Mouse (Mus musculus): ENCODE results near the gene Akap13. TPM values are rescaled to one million over a fixed set of nuclear protein-coding genes. Genes with fewer than 3 reads are reported as not detected.

Gene Akap13
- polyA plus RNA-seq, 1 experiment from 2014 or later = 32.1 TPM

GRCm38 (mm10) chr7:75415882-75416585 lies 39.3 kb upstream of the Akap13 start:
- H3K9ac ChIP-seq (ENCODE audit: low read depth, low read length) = no peak overlapping the region
- WGBS = 80% methylated on average over 7 of the region's 7 CpGs
- no peaks in the 10 kb centered on the region for H3K27me3 ChIP-seq (ENCODE audit: control insufficient read depth, insufficient read depth, low read length)
- no peak for ATAC-seq (ENCODE audit: low FRiP score)
- no peak overlapping the region for H3K4me3 ChIP-seq (ENCODE audit: low read depth, low read length)
- no peaks in the 10 kb centered on the region for H3K36me3 ChIP-seq (ENCODE audit: control insufficient read depth, insufficient read depth, low read length)
- no peaks in the 10 kb centered on the region for H3K9me3 ChIP-seq (ENCODE audit: control insufficient read depth, low read length)
- no peak for DNase-seq (ENCODE audit: low spot score)
- no peak overlapping the region for H3K4me2 ChIP-seq (replicated peaks; ENCODE audit: low read depth, low read length)
- no peak overlapping the region for H3K27ac ChIP-seq (ENCODE audit: low read depth, low read length)
- no peaks in the 10 kb centered on the region for H3K4me1 ChIP-seq (replicated peaks; ENCODE audit: control insufficient read depth, insufficient read depth, low read length)

GRCm38 (mm10) chr7:75420927-75421326 lies 34.4 kb upstream of the Akap13 start:
- WGBS = 80% methylated on average over 2 of the region's 2 CpGs
- DNase-seq (ENCODE audit: low spot score) = no peak

GRCm38 (mm10) chr7:75424121-75424520 lies 31.2 kb upstream of the Akap13 start:
- ATAC-seq (ENCODE audit: low FRiP score) (no peak), DNase-seq (ENCODE audit: low spot score) (no peak)
- 63% methylated on average over 7 of the region's 7 CpGs for WGBS

More at GRCm38 (mm10) chr7:75420927-75421326, 34.4 kb upstream of the Akap13 start:
- Histone ChIP-seq H3K9ac (ENCODE audit: low read depth, low read length) (no peak overlapping the region), H3K27me3 (ENCODE audit: control insufficient read depth, insufficient read depth, low read length) (no peaks in the 10 kb centered on the region), H3K4me2 (replicated peaks; ENCODE audit: low read depth, low read length) (no peak overlapping the region), H3K36me3 (ENCODE audit: control insufficient read depth, insufficient read depth, low read length) (no peaks in the 10 kb centered on the region), H3K27ac (ENCODE audit: low read depth, low read length) (no peak overlapping the region), H3K4me1 (replicated peaks; ENCODE audit: control insufficient read depth, insufficient read depth, low read length) (no peaks in the 10 kb centered on the region), H3K9me3 (ENCODE audit: control insufficient read depth, low read length) (no peaks in the 10 kb centered on the region), H3K4me3 (ENCODE audit: low read depth, low read length) (no peak overlapping the region)
- ATAC-seq (ENCODE audit: low FRiP score) = no peak

GRCm38 (mm10) chr7:75427322-75427721 lies 28.0 kb upstream of the Akap13 start:
- H3K9me3 ChIP-seq (ENCODE audit: control insufficient read depth, low read length) = no peaks in the 10 kb centered on the region
- no peak overlapping the region for H3K4me3 ChIP-seq (ENCODE audit: low read depth, low read length)
- H3K27ac ChIP-seq (ENCODE audit: low read depth, low read length) = no peak overlapping the region
- H3K4me2 ChIP-seq (replicated peaks; ENCODE audit: low read depth, low read length) = no peak overlapping the region
- H3K4me1 ChIP-seq (replicated peaks; ENCODE audit: control insufficient read depth, insufficient read depth, low read length) = no peaks in the 10 kb centered on the region
- H3K36me3 ChIP-seq (ENCODE audit: control insufficient read depth, insufficient read depth, low read length) = no peaks in the 10 kb centered on the region
- DNase-seq (ENCODE audit: low spot score) (no peak), ATAC-seq (ENCODE audit: low FRiP score) (no peak)
- no peak overlapping the region for H3K9ac ChIP-seq (ENCODE audit: low read depth, low read length)
- H3K27me3 ChIP-seq (ENCODE audit: control insufficient read depth, insufficient read depth, low read length) = no peaks in the 10 kb centered on the region
- WGBS = 84% methylated on average over 4 of the region's 4 CpGs

More at GRCm38 (mm10) chr7:75424121-75424520, 31.2 kb upstream of the Akap13 start:
- H3K36me3 ChIP-seq (ENCODE audit: control insufficient read depth, insufficient read depth, low read length) = no peaks in the 10 kb centered on the region
- no peak overlapping the region for H3K9ac ChIP-seq (ENCODE audit: low read depth, low read length)
- H3K4me1 ChIP-seq (replicated peaks; ENCODE audit: control insufficient read depth, insufficient read depth, low read length) = no peaks in the 10 kb centered on the region
- no peak overlapping the region for H3K4me3 ChIP-seq (ENCODE audit: low read depth, low read length)
- no peak overlapping the region for H3K27ac ChIP-seq (ENCODE audit: low read depth, low read length)
- H3K9me3 ChIP-seq (ENCODE audit: control insufficient read depth, low read length) = no peaks in the 10 kb centered on the region
- H3K27me3 ChIP-seq (ENCODE audit: control insufficient read depth, insufficient read depth, low read length) = no peaks in the 10 kb centered on the region
- H3K4me2 ChIP-seq (replicated peaks; ENCODE audit: low read depth, low read length) = no peak overlapping the region

GRCm38 (mm10) chr7:75428913-75429312 lies 26.4 kb upstream of the Akap13 start:
- no peaks in the 10 kb centered on the region; the same call in 1 of the 2 replicates for H3K27me3 ChIP-seq (ENCODE audit: control insufficient read depth, insufficient read depth, low read length)
- DNase-seq (ENCODE audit: low spot score) = no peak
- WGBS = 94% methylated on average over 4 of the region's 4 CpGs
- H3K9me3 ChIP-seq (ENCODE audit: control insufficient read depth, low read length) = no peaks in the 10 kb centered on the region
- H3K9ac ChIP-seq (ENCODE audit: low read depth, low read length) = no peak overlapping the region
- no peaks in the 10 kb centered on the region for H3K4me1 ChIP-seq (replicated peaks; ENCODE audit: control insufficient read depth, insufficient read depth, low read length)
- H3K4me3 ChIP-seq (ENCODE audit: low read depth, low read length) = no peak overlapping the region
- H3K27ac ChIP-seq (ENCODE audit: low read depth, low read length) = no peak overlapping the region
- H3K4me2 ChIP-seq (replicated peaks; ENCODE audit: low read depth, low read length) = no peak overlapping the region
- no peaks in the 10 kb centered on the region for H3K36me3 ChIP-seq (ENCODE audit: control insufficient read depth, insufficient read depth, low read length)
- no peak for ATAC-seq (ENCODE audit: low FRiP score)

- H3K4me1 ChIP-seq (replicated peaks; ENCODE audit: control insufficient read depth, insufficient read depth, low read length) = no peaks in the 10 kb centered on the region
- no peak overlapping the region for H3K4me3 ChIP-seq (ENCODE audit: low read depth, low read length)
- no peak overlapping the region for H3K27ac ChIP-seq (ENCODE audit: low read depth, low read length)
- DNase-seq (ENCODE audit: low spot score) (no peak), ATAC-seq (ENCODE audit: low FRiP score) (no peak)
- H3K4me2 ChIP-seq (replicated peaks; ENCODE audit: low read depth, low read length) = no peak overlapping the region
- H3K36me3 ChIP-seq (ENCODE audit: control insufficient read depth, insufficient read depth, low read length) = no peaks in the 10 kb centered on the region
- no peaks in the 10 kb centered on the region for H3K9me3 ChIP-seq (ENCODE audit: control insufficient read depth, low read length)
- WGBS = 71% methylated on average over 2 of the region's 2 CpGs
- H3K9ac ChIP-seq (ENCODE audit: low read depth, low read length) = no peak overlapping the region
- H3K27me3 ChIP-seq (ENCODE audit: control insufficient read depth, insufficient read depth, low read length) = no peaks in the 10 kb centered on the region; the same call in 1 of the 2 replicates
Observed at GRCm38 (mm10) chr7:75430550-75430949, 24.8 kb upstream of the Akap13 start.

GRCm38 (mm10) chr7:75431043-75431442 lies 24.3 kb upstream of the Akap13 start:
- WGBS = 39% methylated on average over 7 of the region's 7 CpGs
- Histone ChIP-seq H3K9ac (ENCODE audit: low read depth, low read length) (no peak overlapping the region), H3K9me3 (ENCODE audit: control insufficient read depth, low read length) (no peaks in the 10 kb centered on the region), H3K4me1 (replicated peaks; ENCODE audit: control insufficient read depth, insufficient read depth, low read length) (no peaks in the 10 kb centered on the region), H3K4me3 (ENCODE audit: low read depth, low read length) (no peak overlapping the region), H3K27me3 (ENCODE audit: control insufficient read depth, insufficient read depth, low read length) (no peaks in the 10 kb centered on the region; the same call in 1 of the 2 replicates), H3K4me2 (replicated peaks; ENCODE audit: low read depth, low read length) (no peak overlapping the region), H3K36me3 (ENCODE audit: control insufficient read depth, insufficient read depth, low read length) (no peaks in the 10 kb centered on the region), H3K27ac (ENCODE audit: low read depth, low read length) (no peak overlapping the region)
- no peak for ATAC-seq (ENCODE audit: low FRiP score)
- DNase-seq (ENCODE audit: low spot score) = no peak

GRCm38 (mm10) chr7:75432046-75432445 lies 23.3 kb upstream of the Akap13 start:
- H3K27ac ChIP-seq (ENCODE audit: low read depth, low read length) = no peak overlapping the region
- WGBS = 75% methylated on average over 3 of the region's 3 CpGs
- ATAC-seq (ENCODE audit: low FRiP score) = no peak
- H3K4me3 ChIP-seq (ENCODE audit: low read depth, low read length) = no peak overlapping the region
- H3K9ac ChIP-seq (ENCODE audit: low read depth, low read length) = no peak overlapping the region
- H3K4me1 ChIP-seq (replicated peaks; ENCODE audit: control insufficient read depth, insufficient read depth, low read length) = no peaks in the 10 kb centered on the region
- no peaks in the 10 kb centered on the region for H3K9me3 ChIP-seq (ENCODE audit: control insufficient read depth, low read length)
- no peak overlapping the region for H3K4me2 ChIP-seq (replicated peaks; ENCODE audit: low read depth, low read length)
- no peaks in the 10 kb centered on the region for H3K36me3 ChIP-seq (ENCODE audit: control insufficient read depth, insufficient read depth, low read length)
- DNase-seq (ENCODE audit: low spot score) = no peak
- no peaks in the 10 kb centered on the region; the same call in 1 of the 2 replicates for H3K27me3 ChIP-seq (ENCODE audit: control insufficient read depth, insufficient read depth, low read length)

Measured in hindbrain, embryonic 11.5 days (tissue).